Mouse (Mus musculus) kidney, postnatal 10 days (tissue): ENCODE data around the gene Arel1.

ENCODE experiments used
- DNase-seq: peaks from one replicate; pipeline ENCODE4 v3.0.0; 2021; ENCODE audit warnings: mixed read lengths

The Arel1 gene

GRCm38 (mm10) chr12:84970428-84971096 is at the start of gene Arel1, which contains the start of gene Fcf1:
Arel1 (minus strand) TSS chr12:84970900.
Fcf1 (plus strand) TSS chr12:84970897.
- DNase-seq, result peak; percentile 93

- DNase-seq, result no peak
Observed at GRCm38 (mm10) chr12:85012185-85012584, 41.5 kb upstream of the Arel1 start.

GRCm38 (mm10) chr12:85010541-85010940 is 39.8 kb upstream of the Arel1 start:
- no peak for DNase-seq

- no peak for DNase-seq
Observed at GRCm38 (mm10) chr12:85009776-85010175, 39.1 kb upstream of the Arel1 start.

DNA sequence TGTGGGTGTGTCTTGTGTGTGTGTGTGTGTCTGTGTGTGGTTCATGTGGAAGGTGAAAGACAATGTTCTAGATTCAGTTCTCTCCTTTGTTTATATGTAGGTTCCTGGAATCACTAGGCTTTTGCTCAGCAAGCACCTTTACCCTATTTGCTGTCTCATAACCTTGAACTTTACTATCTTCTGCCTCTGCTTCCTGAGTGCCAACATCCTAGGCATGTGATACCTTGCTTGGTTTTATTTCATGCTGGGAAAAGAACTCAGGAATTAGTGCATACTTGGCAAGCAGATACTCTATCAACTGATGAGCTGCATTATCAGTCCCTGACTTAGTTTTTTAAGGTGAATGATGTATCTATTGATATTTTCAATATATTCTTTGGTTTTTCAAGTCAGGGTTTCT is 36.3 kb upstream of the Arel1 start:
- no peak for DNase-seq

DNA sequence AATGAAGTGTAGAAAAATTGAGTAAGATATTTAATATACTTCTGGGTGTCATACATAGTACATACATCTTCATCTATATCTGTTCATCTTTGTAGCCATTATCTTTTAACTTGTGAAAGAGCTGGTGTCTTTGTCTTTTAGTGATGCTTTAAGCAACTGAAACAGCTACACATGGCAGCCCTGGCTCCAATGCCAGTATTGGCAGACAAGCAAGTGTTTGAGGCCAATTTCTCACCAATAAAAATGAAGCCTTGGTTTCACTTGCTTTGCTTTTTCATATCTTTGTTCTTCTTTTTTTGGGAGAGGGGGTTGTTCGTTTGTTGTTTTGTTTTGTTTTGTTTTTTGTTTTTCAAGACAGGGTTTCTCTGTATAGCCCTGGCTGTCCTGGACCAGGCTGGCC is 35.5 kb upstream of the Arel1 start:
- DNase-seq, result no peak

GRCm38 (mm10) chr12:84999053-84999452 is 28.4 kb upstream of the Arel1 start:
- DNase-seq, result no peak

DNA sequence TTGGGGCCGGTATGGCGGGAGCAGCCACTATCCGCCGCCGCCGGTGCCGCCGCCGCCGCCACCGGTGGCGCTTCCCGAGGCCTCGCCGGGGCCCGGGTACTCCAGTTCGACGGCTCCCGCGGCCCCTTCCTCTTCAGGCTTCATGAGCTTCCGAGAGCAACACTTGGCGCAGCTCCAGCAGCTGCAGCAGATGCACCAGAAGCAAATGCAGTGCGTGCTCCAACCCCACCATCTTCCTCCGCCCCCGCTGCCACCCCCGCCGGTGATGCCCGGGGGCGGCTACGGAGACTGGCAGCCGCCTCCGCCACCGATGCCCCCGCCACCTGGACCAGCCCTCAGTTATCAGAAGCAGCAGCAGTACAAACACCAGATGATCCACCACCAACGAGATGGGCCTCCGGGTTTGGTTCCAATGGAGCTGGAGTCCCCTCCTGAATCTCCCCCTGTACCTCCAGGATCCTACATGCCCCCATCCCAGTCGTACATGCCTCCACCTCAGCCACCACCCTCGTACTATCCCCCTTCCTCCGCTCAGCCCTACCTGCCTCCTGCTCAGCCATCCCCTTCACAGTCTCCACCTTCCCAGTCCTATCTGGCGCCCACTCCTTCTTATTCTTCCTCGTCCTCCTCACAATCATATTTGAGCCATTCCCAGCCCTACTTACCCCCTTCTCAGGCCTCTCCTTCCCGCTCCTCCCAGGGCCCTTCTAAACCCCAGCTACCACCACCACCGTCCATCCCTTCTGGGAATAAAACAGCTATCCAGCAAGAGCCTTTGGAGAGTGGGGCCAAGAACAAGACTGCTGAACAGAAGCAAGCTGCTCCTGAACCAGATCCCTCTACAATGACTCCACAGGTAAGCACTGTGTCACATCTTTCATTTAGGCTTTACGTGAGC is 26.1 kb upstream of the Arel1 start:
- DNase-seq, result peak; percentile 74

- DNase-seq, result peak; percentile 98
Observed at GRCm38 (mm10) chr12:84996083-84996496, 25.4 kb upstream of the Arel1 start, which contains the start of gene Ylpm1. Ylpm1 (plus strand) TSS chr12:84996321.

GRCm38 (mm10) chr12:84995112-84995761 is 24.5 kb upstream of the Arel1 start:
- DNase-seq, result peak; percentile 10

DNA sequence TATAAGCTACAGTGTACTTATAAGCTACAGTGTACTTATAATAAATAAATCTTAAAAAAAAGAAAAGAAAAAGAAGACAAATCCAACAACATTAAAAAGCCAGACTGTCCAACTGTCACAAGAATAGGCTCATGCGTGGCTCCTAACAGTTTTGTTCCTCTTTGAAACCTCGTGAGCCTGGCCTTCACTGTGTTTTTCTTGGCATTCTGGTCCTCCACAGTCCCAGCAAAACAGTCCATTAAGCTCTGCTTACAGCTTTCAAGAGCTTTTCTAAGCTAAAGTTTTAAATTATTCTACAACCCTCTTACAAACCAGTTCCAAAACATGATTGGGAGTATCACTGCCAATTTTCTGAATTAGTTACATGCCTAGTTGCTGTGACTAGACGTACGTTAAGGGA is 18.8 kb upstream of the Arel1 start:
- peak; percentile 33 for DNase-seq

DNA sequence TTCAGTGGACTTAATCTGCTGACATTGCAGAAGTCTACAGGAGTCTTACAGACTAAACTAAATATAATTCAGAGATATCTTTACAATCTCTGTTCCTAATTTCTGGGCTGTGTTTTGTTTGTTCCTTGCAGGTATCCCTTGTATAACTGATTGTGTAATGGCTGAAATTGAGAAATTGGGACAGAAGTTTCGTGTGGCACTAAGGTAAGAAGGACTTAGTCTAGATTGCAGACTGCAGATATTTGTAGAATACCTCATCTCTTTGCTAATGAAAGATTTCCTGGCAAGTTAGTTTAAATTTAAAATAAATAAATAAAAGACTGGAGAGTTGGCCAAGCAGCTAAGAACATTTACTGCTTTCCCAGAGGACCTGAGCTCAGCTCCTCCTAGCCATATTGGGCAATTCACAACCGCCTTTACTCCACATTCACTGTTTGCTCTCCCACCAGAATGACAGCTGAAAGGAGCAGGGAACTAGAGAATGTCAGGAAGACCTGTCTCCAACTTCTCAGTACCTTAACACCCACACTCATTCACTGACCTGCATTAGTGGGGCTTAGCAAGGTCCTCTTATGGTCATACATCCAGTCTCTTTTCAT is 8.7 kb upstream of the Arel1 start:
- DNase-seq, result no peak

- DNase-seq, result no peak
Observed at GRCm38 (mm10) chr12:84969656-84970427, 858 bp downstream of the Arel1 start.

GRCm38 (mm10) chr12:84968831-84969655 is 1.7 kb downstream of the Arel1 start:
- no peak for DNase-seq

GRCm38 (mm10) chr12:84962606-84963005 is 8.1 kb downstream of the Arel1 start:
- DNase-seq, result no peak

GRCm38 (mm10) chr12:84958794-84959356 is 11.8 kb downstream of the Arel1 start:
- DNase-seq, result no peak

DNA sequence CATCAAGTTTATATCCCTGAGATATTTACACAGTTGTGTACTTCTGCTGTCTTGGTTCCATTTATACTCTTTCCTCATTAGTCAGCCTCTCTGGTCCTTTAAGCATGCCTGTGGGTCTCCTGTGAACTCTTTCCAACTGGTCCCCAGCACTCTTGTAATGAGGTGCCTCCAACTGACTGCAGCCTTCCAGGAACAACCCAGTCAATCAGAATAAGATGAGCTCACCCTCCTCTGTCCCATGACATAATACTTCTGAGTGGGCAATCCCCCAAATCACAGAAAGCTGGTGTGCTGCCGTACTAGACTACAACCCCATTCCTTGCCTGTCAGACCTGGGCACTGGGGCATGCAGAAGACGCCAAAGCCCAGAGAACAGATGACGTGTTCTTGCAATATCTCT is 14.4 kb downstream of the Arel1 start:
- DNase-seq, result no peak

- no peak for DNase-seq
Observed at GRCm38 (mm10) chr12:84952351-84952750, 18.3 kb downstream of the Arel1 start.

GRCm38 (mm10) chr12:84951531-84951930 is 19.2 kb downstream of the Arel1 start:
- no peak for DNase-seq

GRCm38 (mm10) chr12:84950763-84951162 is 19.9 kb downstream of the Arel1 start:
- DNase-seq, result no peak
